Mouse (Mus musculus): ENCODE measurements around the gene Syngr3.
A peak's percentile ranks its signal among the peaks of the same experiment; 100 is the strongest.
"Not testable (repeated sequence)": the region's sequence is repeated elsewhere in the genome, so short reads cannot be mapped to it uniquely, and the experiment has no call there.

The Syngr3 gene

GRCm38 (mm10) chr17:24689251-24690081 lies at the start of gene Syngr3:
Gene Syngr3 (minus strand): TSS chr17:24689955.
- no peak for DNase-seq (ENCODE audit: extremely low spot score)

- DNase-seq (ENCODE audit: extremely low spot score): no peak
Measured at GRCm38 (mm10) chr17:24738238-24738637, 48.5 kb upstream of the Syngr3 start.

GRCm38 (mm10) chr17:24737135-24737810 lies 47.5 kb upstream of the Syngr3 start:
- no peak for DNase-seq (ENCODE audit: extremely low spot score)

GRCm38 (mm10) chr17:24736330-24737051 lies 46.7 kb upstream of the Syngr3 start, which contains the start of gene Msrb1:
Gene Msrb1 (plus strand): TSS chr17:24736642.
- peak; percentile 96 for DNase-seq (ENCODE audit: extremely low spot score)

GRCm38 (mm10) chr17:24735446-24735845 lies 45.7 kb upstream of the Syngr3 start:
- DNase-seq (ENCODE audit: extremely low spot score): no peak

- DNase-seq (ENCODE audit: extremely low spot score): no peak
Measured at GRCm38 (mm10) chr17:24734513-24734912, 44.8 kb upstream of the Syngr3 start.

- no peak for DNase-seq (ENCODE audit: extremely low spot score)
Measured at GRCm38 (mm10) chr17:24733434-24734050, 43.8 kb upstream of the Syngr3 start.

- no peak for DNase-seq (ENCODE audit: extremely low spot score)
Measured at GRCm38 (mm10) chr17:24732233-24732935, 42.6 kb upstream of the Syngr3 start.

GRCm38 (mm10) chr17:24730787-24731186 lies 41.0 kb upstream of the Syngr3 start:
- DNase-seq (ENCODE audit: extremely low spot score): no peak

GRCm38 (mm10) chr17:24729067-24729466 lies 39.3 kb upstream of the Syngr3 start:
- no peak for DNase-seq (ENCODE audit: extremely low spot score)

GRCm38 (mm10) chr17:24728184-24728583 lies 38.4 kb upstream of the Syngr3 start:
- no peak for DNase-seq (ENCODE audit: extremely low spot score)

- no peak for DNase-seq (ENCODE audit: extremely low spot score)
Measured at GRCm38 (mm10) chr17:24727618-24728017, 37.9 kb upstream of the Syngr3 start, which contains the start of gene Rpl3l. Gene Rpl3l (plus strand): TSS chr17:24727820.

- DNase-seq (ENCODE audit: extremely low spot score): no peak
Measured at GRCm38 (mm10) chr17:24725637-24726390, 36.1 kb upstream of the Syngr3 start.

GRCm38 (mm10) chr17:24724184-24724583 lies 34.4 kb upstream of the Syngr3 start, which contains the start of gene Ndufb10:
Gene Ndufb10 (minus strand): TSS chr17:24724478.
- DNase-seq (ENCODE audit: extremely low spot score): peak; percentile 96

- DNase-seq (ENCODE audit: extremely low spot score): no peak
Measured at GRCm38 (mm10) chr17:24723881-24724180, 34.1 kb upstream of the Syngr3 start.

GRCm38 (mm10) chr17:24723122-24723880 lies 33.5 kb upstream of the Syngr3 start:
- DNase-seq (ENCODE audit: extremely low spot score): peak; percentile 51

GRCm38 (mm10) chr17:24722220-24722924 lies 32.6 kb upstream of the Syngr3 start:
- DNase-seq (ENCODE audit: extremely low spot score): peak; percentile 57

- not testable (repeated sequence) for DNase-seq (ENCODE audit: extremely low spot score)
Measured at GRCm38 (mm10) chr17:24721383-24721955, 31.7 kb upstream of the Syngr3 start.

- DNase-seq (ENCODE audit: extremely low spot score): not testable (repeated sequence)
Measured at GRCm38 (mm10) chr17:24720616-24721015, 30.9 kb upstream of the Syngr3 start.
